Mouse (Mus musculus) MEL (cell line): ENCODE results near the gene Entpd7. TPM values are rescaled to one million over a fixed set of nuclear protein-coding genes. Genes with fewer than 3 reads are reported as not detected.

ENCODE experiments used
- DNase-seq: peaks from one replicate; pipeline ENCODE4 v3.0.0; 2011; ENCODE audit warnings: low read depth, low spot score
- H3K27ac ChIP-seq: 2 replicates; pipeline ENCODE4 v1.5.1; 2012; ENCODE audit warnings: low read depth, mild to moderate bottlenecking, control low read depth, low read length, moderate library complexity; ENCODE audit not compliant: control insufficient read depth
- H3K27me3 ChIP-seq, 2 experiments: fragments of 150-350 bp in 1 of 2; sonication (generic) in 1 of 2; 2 replicates each; pipeline ENCODE4 v1.6.1; 2012; ENCODE audit warnings: low read length in 2 of 2, mild to moderate bottlenecking in 2 of 2, improper control_type of control experiment in 1 of 2, moderate library complexity in 1 of 2; ENCODE audit not compliant: insufficient read depth in 2 of 2, control insufficient read depth in 1 of 2
- H3K36me3 ChIP-seq, 2 experiments: 2 replicates each; pipeline ENCODE4 v1.6.1; 2012 to 2014; ENCODE audit warnings: low read length in 2 of 2, improper control_type of control experiment in 1 of 2, inconsistent platforms in 1 of 2, mild to moderate bottlenecking in 1 of 2; ENCODE audit not compliant: insufficient read depth in 2 of 2, control insufficient read depth in 1 of 2
- H3K4me1 ChIP-seq, 2 experiments: fragments of 150-350 bp in 1 of 2; sonication (generic) in 1 of 2; 2 replicates each; pipeline ENCODE4 v1.6.1; 2012; ENCODE audit warnings: low read length in 2 of 2, improper control_type of control experiment in 1 of 2, mild to moderate bottlenecking in 1 of 2; ENCODE audit not compliant: insufficient read depth in 2 of 2, control insufficient read depth in 1 of 2
- H3K4me3 ChIP-seq, 2 experiments: fragments of 150-350 bp in 1 of 2; sonication (generic) in 1 of 2; 2 replicates each; pipeline ENCODE4 v1.5.1; 2012; ENCODE audit warnings: low read depth in 2 of 2, low read length in 2 of 2, mild to moderate bottlenecking in 2 of 2, moderate library complexity in 2 of 2, control low read depth in 1 of 2, improper control_type of control experiment in 1 of 2; ENCODE audit not compliant: control insufficient read depth in 1 of 2, insufficient read depth in 1 of 2
- H3K79me2 ChIP-seq: 2 replicates; pipeline ENCODE4 v1.6.1; 2012; ENCODE audit warnings: mild to moderate bottlenecking, low read length, moderate library complexity; ENCODE audit not compliant: control insufficient read depth, poor library complexity, insufficient read depth
- H3K9ac ChIP-seq: 2 replicates; pipeline ENCODE4 v1.6.1; 2012; ENCODE audit warnings: low read depth, mild to moderate bottlenecking, control low read depth, low read length, moderate library complexity; ENCODE audit not compliant: control insufficient read depth, poor library complexity, severe bottlenecking
- H3K9me3 ChIP-seq: fragments of 150-350 bp; sonication (generic); replicated peaks from 2 replicates; pipeline ENCODE4 v1.6.1; 2012; ENCODE audit warnings: mild to moderate bottlenecking, low read length, improper control_type of control experiment, moderate library complexity; ENCODE audit not compliant: insufficient read depth
- CHD1 ChIP-seq: IDR thresholded peaks from 2 replicates; pipeline ENCODE4 v1.6.1; 2012; ENCODE audit warnings: low read depth, mild to moderate bottlenecking, inconsistent platforms, low read length, improper control_type of control experiment
- CHD2 ChIP-seq: IDR thresholded peaks from 2 replicates; pipeline ENCODE4 v1.6.1; 2011; ENCODE audit warnings: low read length, improper control_type of control experiment
- CTCF ChIP-seq, 3 experiments: IDR thresholded peaks in 2 of 3; conservative IDR thresholded peaks in 1 of 3; 2 replicates each; pipeline ENCODE4 v1.5.1; 2011 to 2012; ENCODE audit warnings: low read length in 3 of 3, low read depth in 2 of 3, mild to moderate bottlenecking in 2 of 3, improper control_type of control experiment in 1 of 3, inconsistent platforms in 1 of 3, mixed read lengths in 1 of 3, moderate library complexity in 1 of 3; ENCODE audit not compliant: control insufficient read depth in 1 of 3, insufficient read depth in 1 of 3, poor library complexity in 1 of 3, severe bottlenecking in 1 of 3
- ELF1 ChIP-seq: IDR thresholded peaks from 2 replicates; pipeline ENCODE4 v1.6.1; 2014; ENCODE audit warnings: low read depth, mild to moderate bottlenecking, inconsistent platforms, low read length, improper control_type of control experiment, moderate library complexity
- ETS1 ChIP-seq: IDR thresholded peaks from 2 replicates; pipeline ENCODE4 v1.6.1; 2012; ENCODE audit warnings: low read depth, mild to moderate bottlenecking, inconsistent platforms, low read length, improper control_type of control experiment, moderate library complexity
- HCFC1 ChIP-seq: IDR thresholded peaks from 2 replicates; pipeline ENCODE4 v1.6.1; 2012; ENCODE audit warnings: low read depth, mild to moderate bottlenecking, inconsistent platforms, low read length, improper control_type of control experiment, moderate library complexity
- KAT2A ChIP-seq: conservative IDR thresholded peaks from 2 replicates; pipeline ENCODE4 v1.6.1; 2012; ENCODE audit warnings: low read depth, low read length, improper control_type of control experiment, inconsistent platforms
- MEF2A ChIP-seq: IDR thresholded peaks from 2 replicates; pipeline ENCODE4 v1.6.1; 2014; ENCODE audit warnings: low read depth, mild to moderate bottlenecking, inconsistent platforms, low read length, improper control_type of control experiment; ENCODE audit not compliant: poor library complexity, insufficient replicate concordance, severe bottlenecking; ENCODE audit errors: extremely low read depth
- MXI1 ChIP-seq: IDR thresholded peaks from 2 replicates; pipeline ENCODE4 v1.6.1; 2011; ENCODE audit warnings: mild to moderate bottlenecking, low read depth, low read length, improper control_type of control experiment
- MYC ChIP-seq: IDR thresholded peaks from 2 replicates; pipeline ENCODE4 v1.6.1; 2011; ENCODE audit warnings: low read depth, mild to moderate bottlenecking, low read length, improper control_type of control experiment, moderate library complexity
- NRF1 ChIP-seq: IDR thresholded peaks from 2 replicates; pipeline ENCODE4 v1.6.1; 2014; ENCODE audit warnings: low read depth, mild to moderate bottlenecking, inconsistent platforms, low read length, improper control_type of control experiment, moderate library complexity; ENCODE audit not compliant: poor library complexity, insufficient read depth, severe bottlenecking
- POLR2A ChIP-seq, 2 experiments: IDR thresholded peaks; 2 replicates each; pipeline ENCODE4 v1.6.1; 2011 to 2012; ENCODE audit warnings: low read length in 2 of 2, mild to moderate bottlenecking in 2 of 2, control low read depth in 1 of 2, improper control_type of control experiment in 1 of 2, low read depth in 1 of 2, moderate library complexity in 1 of 2; ENCODE audit not compliant: control insufficient read depth in 1 of 2, insufficient read depth in 1 of 2, poor library complexity in 1 of 2
- POLR2AphosphoS5 ChIP-seq: IDR thresholded peaks from 2 replicates; pipeline ENCODE4 v1.6.1; 2012; ENCODE audit warnings: low read depth, borderline replicate concordance, mild to moderate bottlenecking, inconsistent platforms, low read length, moderate library complexity, mixed read lengths
- RCOR1 ChIP-seq: IDR thresholded peaks from 2 replicates; pipeline ENCODE4 v1.6.1; 2012; ENCODE audit warnings: low read depth, mild to moderate bottlenecking, inconsistent platforms, low read length, improper control_type of control experiment
- SIN3A ChIP-seq: IDR thresholded peaks from 2 replicates; pipeline ENCODE4 v1.6.1; 2012; ENCODE audit warnings: low read length, improper control_type of control experiment, inconsistent platforms
- SMC3 ChIP-seq: IDR thresholded peaks from 2 replicates; pipeline ENCODE4 v1.6.1; 2011; ENCODE audit warnings: low read depth, low read length, improper control_type of control experiment
- TBP ChIP-seq: IDR thresholded peaks from 2 replicates; pipeline ENCODE4 v1.8.0; 2011; ENCODE audit warnings: low read depth, low read length, improper control_type of control experiment
- TCF12 ChIP-seq: IDR thresholded peaks from 2 replicates; pipeline ENCODE4 v1.6.1; 2014; ENCODE audit warnings: low read depth, mild to moderate bottlenecking, inconsistent platforms, low read length, improper control_type of control experiment, moderate library complexity
- USF1 ChIP-seq: IDR thresholded peaks from 2 replicates; pipeline ENCODE4 v1.6.1; 2014; ENCODE audit warnings: low read depth, mild to moderate bottlenecking, inconsistent platforms, low read length, improper control_type of control experiment, moderate library complexity
- USF2 ChIP-seq, 2 experiments: IDR thresholded peaks; 2 replicates each; pipeline ENCODE4 v1.6.1; 2011 to 2012; ENCODE audit warnings: improper control_type of control experiment in 2 of 2, low read length in 2 of 2, borderline replicate concordance in 1 of 2, inconsistent platforms in 1 of 2, low read depth in 1 of 2, mild to moderate bottlenecking in 1 of 2; ENCODE audit not compliant: insufficient read depth in 1 of 2
- ZKSCAN1 ChIP-seq: IDR thresholded peaks from 2 replicates; pipeline ENCODE4 v1.6.1; 2012; ENCODE audit warnings: low read depth, mild to moderate bottlenecking, inconsistent platforms, low read length, improper control_type of control experiment, moderate library complexity
- ZMIZ1 ChIP-seq: IDR thresholded peaks from 2 replicates; pipeline ENCODE4 v1.6.1; 2012; ENCODE audit warnings: low read depth, mild to moderate bottlenecking, inconsistent platforms, low read length, improper control_type of control experiment, moderate library complexity
- ZNF384 ChIP-seq: IDR thresholded peaks from 2 replicates; pipeline ENCODE4 v1.6.1; 2012; ENCODE audit warnings: low read depth, mild to moderate bottlenecking, inconsistent platforms, low read length, improper control_type of control experiment
- polyA plus RNA-seq, 2 experiments: library from polyadenylated mRNA; stranded (reverse) in 1 of 2; unstranded in 1 of 2; fragments of >175 nt in 1 of 2; fragments of >200 nt in 1 of 2; gene quantifications; 2 replicates each; pipeline versions ENCODE4 v1.2.1 to v1.2.4; 2012; ENCODE audit warnings: low replicate concordance in 2 of 2, low read depth in 1 of 2; ENCODE audit not compliant: insufficient read length in 2 of 2, insufficient read depth in 1 of 2, missing spikeins in 1 of 2
- total RNA-seq: library from RNA; depleted of rRNA; stranded (reverse); fragments of 300-350 nt; gene quantifications from 2 replicates; pipeline ENCODE4 v1.2.3, GENCODE M21; 2012

Entpd7 gene
- total and polyA plus RNA-seq, 3 experiments = 4.2 to 7.7 TPM; not detected in 1

DNA sequence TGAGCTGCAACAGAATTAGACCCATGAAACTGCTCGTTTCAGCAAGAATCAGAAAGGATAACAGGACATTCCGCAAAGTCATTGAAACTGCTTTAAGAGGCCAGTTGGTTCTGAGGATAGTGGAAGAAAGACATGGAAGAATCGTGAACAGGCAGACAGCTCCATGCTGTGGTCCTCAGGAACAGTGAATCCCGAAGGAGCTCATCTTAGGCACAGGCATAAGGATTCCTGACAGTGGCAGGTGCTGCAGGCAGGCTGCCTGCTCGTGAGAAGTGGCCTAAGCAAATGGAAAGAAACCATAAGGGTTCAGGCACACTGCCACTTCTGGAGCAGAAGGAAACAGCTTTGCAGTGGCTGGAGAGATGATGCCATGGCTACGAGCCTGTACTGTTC is 10.3 kb downstream of the Entpd7 start:
- Histone ChIP-seq H3K9me3 (no peaks in the 10 kb centered on the region), H3K4me1 (peaks cover 5 to 13% of the 10 kb centered on the region in 2 experiments), H3K27ac (no peak overlapping the region), H3K4me3 (no peak overlapping the region), H3K27me3 (no peaks in the 10 kb centered on the region), H3K36me3 (peaks cover 0 to 8% of the 10 kb centered on the region in 2 experiments; a peak in 2 of 4 replicates), H3K79me2 (no peaks in the 10 kb centered on the region), H3K9ac (no peak overlapping the region)
- no peak for DNase-seq
- TF ChIP-seq RCOR1 = no peak
- no peak for TF ChIP-seq ZMIZ1
- TF ChIP-seq CHD1 = no peak
- no peak for TF ChIP-seq TCF12
- no peak for TF ChIP-seq MXI1
- no peak for TF ChIP-seq CTCF (IDR thresholded peaks at IDR 0.05 in 2 of 3, conservative IDR thresholded peaks at IDR 0.05 in 1 of 3; ENCODE audit: control insufficient read depth in 1 of 3, insufficient read depth in 1 of 3, low read depth in 2 of 3, low read length in 3 of 3, poor library complexity in 1 of 3, severe bottlenecking in 1 of 3)
- TF ChIP-seq MEF2A = no peak
- TF ChIP-seq POLR2AphosphoS5 = no peak
- no peak for TF ChIP-seq KAT2A
- TF ChIP-seq ZKSCAN1 = no peak
- TF ChIP-seq ETS1 = no peak
- TF ChIP-seq ZNF384 = no peak

DNA sequence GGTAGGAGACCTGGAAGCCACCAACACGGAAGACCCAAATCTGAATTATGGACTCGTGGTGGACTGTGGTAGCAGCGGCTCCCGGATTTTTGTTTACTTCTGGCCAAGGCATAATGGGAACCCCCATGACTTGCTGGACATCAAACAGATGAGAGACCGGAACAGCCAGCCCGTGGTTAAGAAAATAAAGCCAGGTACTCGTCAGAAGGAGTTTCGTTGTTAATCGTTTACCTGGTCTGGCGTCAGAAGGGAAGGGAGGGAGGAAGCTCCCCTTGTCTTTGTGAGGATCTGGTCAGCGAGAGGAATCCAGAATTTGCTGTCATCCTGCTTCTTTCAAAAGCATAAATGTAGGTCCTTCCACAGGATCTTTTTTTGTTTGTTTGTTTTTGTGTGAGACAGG is 14.7 kb downstream of the Entpd7 start:
- H3K36me3 ChIP-seq = no peaks in the 10 kb centered on the region
- no peaks in the 10 kb centered on the region for H3K79me2 ChIP-seq
- no peak for DNase-seq
- H3K4me3 ChIP-seq = no peak overlapping the region
- no peak overlapping the region for H3K27ac ChIP-seq
- no peaks in the 10 kb centered on the region for H3K4me1 ChIP-seq
- H3K9ac ChIP-seq = no peak overlapping the region
- TF ChIP-seq SIN3A = no peak
- TF ChIP-seq POLR2AphosphoS5 = no peak
- TF ChIP-seq KAT2A = no peak
- no peak for TF ChIP-seq USF1
- TF ChIP-seq MYC = no peak
- no peak for TF ChIP-seq MXI1
- no peak for TF ChIP-seq USF2 (IDR thresholded peaks at IDR 0.05; ENCODE audit: borderline replicate concordance in 1 of 2, insufficient read depth in 1 of 2, low read depth in 1 of 2, low read length in 2 of 2)
- no peak for TF ChIP-seq CTCF (IDR thresholded peaks at IDR 0.05 in 2 of 3, conservative IDR thresholded peaks at IDR 0.05 in 1 of 3; ENCODE audit: control insufficient read depth in 1 of 3, insufficient read depth in 1 of 3, low read depth in 2 of 3, low read length in 3 of 3, poor library complexity in 1 of 3, severe bottlenecking in 1 of 3)
- no peak for TF ChIP-seq TBP
- no peak for TF ChIP-seq ETS1
- no peak for TF ChIP-seq POLR2A (IDR thresholded peaks at IDR 0.05; ENCODE audit: control insufficient read depth in 1 of 2, insufficient read depth in 1 of 2, low read depth in 1 of 2, low read length in 2 of 2, poor library complexity in 1 of 2)
- no peak for TF ChIP-seq SMC3
- no peak for TF ChIP-seq NRF1
- TF ChIP-seq ELF1 = no peak
- no peak for TF ChIP-seq RCOR1
- TF ChIP-seq ZKSCAN1 = no peak
- TF ChIP-seq CHD1 = no peak
- no peak for TF ChIP-seq HCFC1
- no peak for TF ChIP-seq CHD2
- H3K9me3 ChIP-seq = no peaks in the 10 kb centered on the region
- H3K27me3 ChIP-seq = no peaks in the 10 kb centered on the region
